ENCODE assay signal across 11 mouse cellular contexts in genomic region chr6:52177806-52178205, GRCm38 (mm10). TPM values are rescaled to one million over a fixed set of nuclear protein-coding genes. Genes with fewer than 3 reads are reported as not detected.
DNase-seq lines count a peak whose midpoint lies in the region; ATAC-seq lines count a peak whose summit lies in the region.
"Had no signal": no experiment of that assay in that cellular context is flagged by ENCODE, and none has a peak within 500 bp of the region (broad histone marks: within the 10 kb centered on the region; RNA-seq: fewer than 3 reads in every experiment).

No protein-coding gene starts in this region.

- peaks cover 82% of the 10 kb centered on the region for H3K4me1 ChIP-seq in kidney, embryonic 16.5 days (ENCODE audit: insufficient read depth, low read length)
- H3K4me1 ChIP-seq in intestine, embryonic 14.5 days (replicated peaks; ENCODE audit: control insufficient read depth, insufficient read depth, low read length) = peaks cover 23% of the 10 kb centered on the region
- H3K4me1 ChIP-seq in neural tube, embryonic 13.5 days (replicated peaks) = peaks cover 98% of the 10 kb centered on the region

- peak overlapping the region; percentile 89 for H3K9ac ChIP-seq in kidney, embryonic 16.5 days (replicated peaks; ENCODE audit: low read length)
- H3K9ac ChIP-seq in intestine, embryonic 14.5 days (ENCODE audit: low read length) = peak overlapping the region; percentile 85
- H3K9ac ChIP-seq in neural tube, embryonic 13.5 days = peak overlapping the region; percentile 95

- H3K9me3 ChIP-seq in kidney, embryonic 16.5 days (ENCODE audit: low read length) = no peaks in the 10 kb centered on the region
- H3K9me3 ChIP-seq in intestine, embryonic 14.5 days (ENCODE audit: control insufficient read depth, low read length) = no peaks in the 10 kb centered on the region
- no peaks in the 10 kb centered on the region for H3K9me3 ChIP-seq in neural tube, embryonic 13.5 days

- peak overlapping the region; percentile 97 for H3K27ac ChIP-seq in kidney, embryonic 16.5 days (ENCODE audit: low read length)
- H3K27ac ChIP-seq in intestine, embryonic 14.5 days (ENCODE audit: low read depth) = peak overlapping the region; percentile 97
- H3K27ac ChIP-seq in neural tube, embryonic 13.5 days (replicated peaks) = peak overlapping the region; percentile 97

- H3K4me3 ChIP-seq in kidney, embryonic 16.5 days (ENCODE audit: low read length) = peak overlapping the region; percentile 63
- H3K4me3 ChIP-seq in intestine, embryonic 14.5 days (ENCODE audit: low read depth, low read length) = peak overlapping the region; percentile 61
- H3K4me3 ChIP-seq in neural tube, embryonic 13.5 days = peak overlapping the region; percentile 54

- peak; percentile 2 for DNase-seq in adrenal gland, postnatal 10 days
- DNase-seq in adrenal gland, postnatal 14 days = no peak
- no peak for DNase-seq in kidney, postnatal 4 days
- DNase-seq in intestine, embryonic 14.5 days (ENCODE audit: low spot score) = peak; percentile 79

- no peaks in the 10 kb centered on the region for H3K27me3 ChIP-seq in kidney, embryonic 16.5 days (ENCODE audit: insufficient read depth, low read length)
- H3K27me3 ChIP-seq in intestine, embryonic 14.5 days (replicated peaks; ENCODE audit: control insufficient read depth, insufficient read depth, low read length) = no peaks in the 10 kb centered on the region
- H3K27me3 ChIP-seq in neural tube, embryonic 13.5 days = no peaks in the 10 kb centered on the region

- H3K36me3 ChIP-seq in kidney, embryonic 16.5 days (ENCODE audit: insufficient read depth, low read length) = no peaks in the 10 kb centered on the region
- 0 out of 2 replicates have a peak, but pooled peaks cover 9% of the 10 kb centered on the region for H3K36me3 ChIP-seq in intestine, embryonic 14.5 days (ENCODE audit: control insufficient read depth, insufficient read depth, low read length)
- peaks cover 4% of the 10 kb centered on the region for H3K36me3 ChIP-seq in neural tube, embryonic 13.5 days

- ATAC-seq in kidney, embryonic 16.5 days (ENCODE audit: low FRiP score, low TSS enrichment) = no peak
- ATAC-seq in intestine, embryonic 14.5 days (replicated peaks; ENCODE audit: low FRiP score, low TSS enrichment, low read depth) = no peak
- ATAC-seq in neural tube, embryonic 13.5 days (ENCODE audit: low read depth) = no peak
- no peak for ATAC-seq in CD4-positive, CD25-positive, alpha-beta regulatory T cell, adult 4 months
- no peak for ATAC-seq in granulocyte monocyte progenitor cell, adult 5-6 weeks (replicated peaks; ENCODE audit: poor library complexity, severe bottlenecking)

- peak overlapping the region; percentile 72 for H3K4me2 ChIP-seq in kidney, embryonic 16.5 days (replicated peaks; ENCODE audit: low read depth, low read length)
- peak overlapping the region; percentile 70 for H3K4me2 ChIP-seq in intestine, embryonic 14.5 days (ENCODE audit: low read length)
- peak overlapping the region; percentile 75 for H3K4me2 ChIP-seq in neural tube, embryonic 13.5 days

- WGBS in kidney, embryonic 16.5 days = 8% methylated on average over 9 of the region's 9 CpGs
- WGBS in intestine, embryonic 14.5 days = 14% methylated on average over 9 of the region's 9 CpGs
- WGBS in neural tube, embryonic 13.5 days = 2% methylated on average over 9 of the region's 9 CpGs

RNA-seq across cellular contexts. Expression of gene 5730596B20Rik, which starts 0.5 kb away (rescaled TPM):
- total RNA-seq in adrenal gland, postnatal 10 days (2021) = under 1 TPM; 0.27 to 0.94 TPM
- total RNA-seq in adrenal gland, postnatal 14 days (2021) = 0.45 and 0.63 TPM in 2 replicates
- polyA plus RNA-seq in kidney, embryonic 16.5 days (2015; fragmentation: Nextera tagmentation; extraction: Ambion mirVana) = 1.7 and 2.5 TPM in 2 replicates
- polyA plus RNA-seq in intestine, embryonic 14.5 days (2014; fragmentation: Nextera tagmentation; extraction: Ambion mirVana) = 2.5 and 2.8 TPM in 2 replicates
- polyA plus RNA-seq in neural tube, embryonic 13.5 days (2015; fragmentation: Nextera tagmentation; extraction: Ambion mirVana) = 3.5 and 4.1 TPM in 2 replicates
- polyA plus RNA-seq in CD4-positive, CD25-positive, alpha-beta regulatory T cell, adult 4 months (2017; shearing (Covaris generic)) = not detected
- total RNA-seq in granulocyte monocyte progenitor cell, adult 5-6 weeks (2014; fragmentation: Nextera tagmentation) = not detected in 2 replicates
- total RNA-seq in granulocyte monocyte progenitor cell, adult 5-6 weeks (2017) = not detected in 2 replicates
- total RNA-seq: layer of hippocampus, postnatal 25 days had no signal
- polyA plus RNA-seq: cortical plate, adult 2 months; frontal cortex, adult 2 months had no signal

RNA-seq across cellular contexts. Expression of gene Hoxa2, which starts 13.2 kb away (rescaled TPM):
- 1 to 10 TPM; 2.3 to 5.1 TPM for total RNA-seq in adrenal gland, postnatal 10 days (2021)
- 3.3 and 3.8 TPM in 2 replicates for total RNA-seq in adrenal gland, postnatal 14 days (2021)
- 2.1 and 2.6 TPM in 2 replicates for polyA plus RNA-seq in kidney, embryonic 16.5 days (2015; fragmentation: Nextera tagmentation; extraction: Ambion mirVana)
- 10.1 and 10.8 TPM in 2 replicates for polyA plus RNA-seq in intestine, embryonic 14.5 days (2014; fragmentation: Nextera tagmentation; extraction: Ambion mirVana)
- 11.9 and 13.7 TPM in 2 replicates for polyA plus RNA-seq in neural tube, embryonic 13.5 days (2015; fragmentation: Nextera tagmentation; extraction: Ambion mirVana)
- polyA plus RNA-seq in CD4-positive, CD25-positive, alpha-beta regulatory T cell, adult 4 months (2017; shearing (Covaris generic)) = not detected
- total RNA-seq in granulocyte monocyte progenitor cell, adult 5-6 weeks (2014; fragmentation: Nextera tagmentation) = 0.53 TPM in 1 of 2 replicates, not detected in the other
- total RNA-seq in granulocyte monocyte progenitor cell, adult 5-6 weeks (2017) = not detected in 2 replicates
- total RNA-seq: layer of hippocampus, postnatal 25 days had no signal
- polyA plus RNA-seq: cortical plate, adult 2 months; frontal cortex, adult 2 months had no signal

RNA-seq across cellular contexts. Expression of gene Hoxa4, which starts 13.7 kb away (rescaled TPM):
- 10 to 100 TPM in 1 of 2 experiments, 1 to 10 TPM in 1; 8.0 to 11.4 TPM for total RNA-seq in adrenal gland, postnatal 10 days (2021)
- 6.4 and 7.3 TPM in 2 replicates for total RNA-seq in adrenal gland, postnatal 14 days (2021)
- 1.2 and 1.4 TPM in 2 replicates for polyA plus RNA-seq in kidney, embryonic 16.5 days (2015; fragmentation: Nextera tagmentation; extraction: Ambion mirVana)
- polyA plus RNA-seq in intestine, embryonic 14.5 days (2014; fragmentation: Nextera tagmentation; extraction: Ambion mirVana) = 7.5 and 7.7 TPM in 2 replicates
- 5.7 and 5.8 TPM in 2 replicates for polyA plus RNA-seq in neural tube, embryonic 13.5 days (2015; fragmentation: Nextera tagmentation; extraction: Ambion mirVana)
- not detected for polyA plus RNA-seq in CD4-positive, CD25-positive, alpha-beta regulatory T cell, adult 4 months (2017; shearing (Covaris generic))
- 0.15 and 1.5 TPM in 2 replicates for total RNA-seq in granulocyte monocyte progenitor cell, adult 5-6 weeks (2014; fragmentation: Nextera tagmentation)
- total RNA-seq in granulocyte monocyte progenitor cell, adult 5-6 weeks (2017) = 0.17 and 0.41 TPM in 2 replicates
- total RNA-seq: layer of hippocampus, postnatal 25 days had no signal
- polyA plus RNA-seq: cortical plate, adult 2 months; frontal cortex, adult 2 months had no signal

RNA-seq across cellular contexts. Expression of gene Hoxa1, which starts 19.7 kb away (rescaled TPM):
- 1 to 10 TPM in 1 of 2 experiments, under 1 TPM in 1; 0.91 to 1.2 TPM for total RNA-seq in adrenal gland, postnatal 10 days (2021)
- total RNA-seq in adrenal gland, postnatal 14 days (2021) = 0.64 and 1.1 TPM in 2 replicates
- 0.81 and 0.82 TPM in 2 replicates for polyA plus RNA-seq in kidney, embryonic 16.5 days (2015; fragmentation: Nextera tagmentation; extraction: Ambion mirVana)
- polyA plus RNA-seq in intestine, embryonic 14.5 days (2014; fragmentation: Nextera tagmentation; extraction: Ambion mirVana) = 1.2 and 1.4 TPM in 2 replicates
- polyA plus RNA-seq in neural tube, embryonic 13.5 days (2015; fragmentation: Nextera tagmentation; extraction: Ambion mirVana) = 2.0 and 3.0 TPM in 2 replicates
- polyA plus RNA-seq in CD4-positive, CD25-positive, alpha-beta regulatory T cell, adult 4 months (2017; shearing (Covaris generic)) = not detected
- total RNA-seq in granulocyte monocyte progenitor cell, adult 5-6 weeks (2014; fragmentation: Nextera tagmentation) = 0.43 TPM in 1 of 2 replicates, not detected in the other
- 0.46 TPM in 1 of 2 replicates, not detected in the other for total RNA-seq in granulocyte monocyte progenitor cell, adult 5-6 weeks (2017)
- total RNA-seq: layer of hippocampus, postnatal 25 days had no signal
- polyA plus RNA-seq: cortical plate, adult 2 months had no signal

RNA-seq across cellular contexts. Expression of gene Hoxa5, which starts 26.6 kb away (rescaled TPM):
- total RNA-seq in adrenal gland, postnatal 10 days (2021) = 10 to 100 TPM; 28.0 to 28.2 TPM
- 25.8 and 26.3 TPM in 2 replicates for total RNA-seq in adrenal gland, postnatal 14 days (2021)
- polyA plus RNA-seq in kidney, embryonic 16.5 days (2015; fragmentation: Nextera tagmentation; extraction: Ambion mirVana) = 9.0 and 9.5 TPM in 2 replicates
- polyA plus RNA-seq in intestine, embryonic 14.5 days (2014; fragmentation: Nextera tagmentation; extraction: Ambion mirVana) = 30.1 and 34.1 TPM in 2 replicates
- polyA plus RNA-seq in neural tube, embryonic 13.5 days (2015; fragmentation: Nextera tagmentation; extraction: Ambion mirVana) = 44.7 and 66.8 TPM in 2 replicates
- not detected for polyA plus RNA-seq in CD4-positive, CD25-positive, alpha-beta regulatory T cell, adult 4 months (2017; shearing (Covaris generic))
- 2.3 and 2.8 TPM in 2 replicates for total RNA-seq in granulocyte monocyte progenitor cell, adult 5-6 weeks (2014; fragmentation: Nextera tagmentation)
- 0.36 and 0.43 TPM in 2 replicates for total RNA-seq in granulocyte monocyte progenitor cell, adult 5-6 weeks (2017)
- total RNA-seq: layer of hippocampus, postnatal 25 days had no signal
- polyA plus RNA-seq: cortical plate, adult 2 months; frontal cortex, adult 2 months had no signal

Comparison
In these comparisons a context has a peak if more than half of its experiments do, and no peak if none do; other contexts are left out.
1. DNase-seq: peak in adrenal gland, postnatal 10 days (single experiment) and intestine, embryonic 14.5 days (single experiment); none in adrenal gland, postnatal 14 days (single experiment) and kidney, postnatal 4 days (0 of 2).
2. Peak in every context shown above with its lines, with median percentiles within 50 percentile points of each other: H3K27ac ChIP-seq, H3K4me2 ChIP-seq, H3K4me3 ChIP-seq and H3K9ac ChIP-seq.